Mouse (Mus musculus): ENCODE measurements around the gene Lrrc57. TPM values are rescaled to one million over a fixed set of nuclear protein-coding genes. Genes with fewer than 3 reads are reported as not detected.
"Not testable (repeated sequence)": the region's sequence is repeated elsewhere in the genome, so short reads cannot be mapped to it uniquely, and the experiment has no call there.

Lrrc57 gene
- polyA plus RNA-seq, 1 experiment: 8.8 TPM

DNA sequence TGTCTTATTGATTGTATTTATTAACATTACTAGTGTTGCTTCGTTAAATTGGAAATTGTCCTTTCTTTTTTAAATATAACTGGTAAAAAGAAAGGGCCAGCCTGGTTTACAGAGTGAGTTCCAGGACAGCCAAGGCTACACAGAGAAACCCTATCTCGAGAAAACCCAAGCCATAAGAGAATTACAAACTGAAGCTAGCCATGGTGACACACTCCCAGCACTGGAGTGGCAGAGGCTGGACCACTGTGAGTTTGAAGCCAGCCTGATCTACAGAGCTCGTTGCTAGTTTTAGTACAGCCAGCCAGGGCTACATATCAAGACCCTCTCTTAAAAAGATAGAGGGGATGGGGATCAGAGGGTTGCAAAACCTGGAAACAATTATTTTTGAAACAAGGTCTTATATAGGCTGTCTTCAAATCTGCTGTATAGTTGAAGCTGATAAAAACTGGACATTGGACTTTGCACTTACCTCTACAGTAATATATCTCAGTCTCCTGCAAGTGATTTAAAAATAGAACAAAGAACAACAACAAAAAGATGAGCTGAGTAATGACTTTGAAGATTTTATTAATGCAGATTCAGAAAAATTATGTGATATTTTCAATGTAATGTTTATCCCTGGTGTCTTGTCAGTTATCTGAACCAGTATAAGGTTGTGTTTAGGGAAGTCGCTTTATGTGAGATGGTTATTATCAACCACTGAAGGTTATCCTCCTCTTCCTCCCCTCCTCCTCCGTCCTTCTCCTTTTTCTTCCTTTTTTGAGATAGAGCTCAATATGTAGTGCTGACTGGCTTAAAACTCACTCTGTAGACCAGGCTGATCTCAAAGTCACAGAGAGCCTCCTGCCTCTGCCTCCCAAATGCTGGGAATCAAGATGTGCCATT, 7.2 kb upstream of the Lrrc57 start:
- 81% methylated on average over 5 of the region's 5 CpGs for WGBS
- no peak for DNase-seq (ENCODE audit: low read depth, low spot score)

DNA sequence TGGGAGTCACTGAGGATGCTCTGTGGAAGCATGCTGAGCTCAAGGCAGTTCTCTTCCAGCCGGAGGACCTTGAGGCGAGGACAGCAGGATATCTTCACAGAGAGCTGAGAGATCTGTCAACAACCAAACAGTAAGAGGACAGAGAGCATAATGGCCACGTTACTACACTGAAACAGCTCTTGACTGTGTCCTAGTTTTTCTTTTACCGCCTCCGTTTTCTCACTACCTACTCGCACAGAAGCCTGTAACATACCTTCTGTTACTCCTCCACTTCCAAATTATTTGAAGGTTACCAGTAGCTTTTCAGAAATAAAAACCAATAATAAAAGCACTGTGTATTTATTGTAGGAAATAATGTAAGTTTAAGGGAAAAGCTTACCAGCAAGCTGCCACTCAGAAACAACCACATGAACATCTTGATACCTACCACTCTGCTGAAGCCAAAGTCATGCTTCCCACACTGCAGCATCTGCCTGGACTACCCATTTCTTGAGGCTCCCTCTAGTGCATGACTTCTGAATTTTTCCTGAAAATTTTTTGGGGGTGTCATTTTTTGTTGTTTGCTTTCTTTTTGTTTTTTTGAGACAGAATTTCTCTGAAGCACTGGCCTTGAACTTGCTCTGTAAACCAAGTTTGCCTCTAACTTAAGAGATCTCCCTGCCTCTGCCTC, 3.2 kb downstream of the Lrrc57 start:
- WGBS: 88% methylated on average over 6 of the region's 6 CpGs
- DNase-seq (ENCODE audit: low read depth, low spot score): no peak

DNA sequence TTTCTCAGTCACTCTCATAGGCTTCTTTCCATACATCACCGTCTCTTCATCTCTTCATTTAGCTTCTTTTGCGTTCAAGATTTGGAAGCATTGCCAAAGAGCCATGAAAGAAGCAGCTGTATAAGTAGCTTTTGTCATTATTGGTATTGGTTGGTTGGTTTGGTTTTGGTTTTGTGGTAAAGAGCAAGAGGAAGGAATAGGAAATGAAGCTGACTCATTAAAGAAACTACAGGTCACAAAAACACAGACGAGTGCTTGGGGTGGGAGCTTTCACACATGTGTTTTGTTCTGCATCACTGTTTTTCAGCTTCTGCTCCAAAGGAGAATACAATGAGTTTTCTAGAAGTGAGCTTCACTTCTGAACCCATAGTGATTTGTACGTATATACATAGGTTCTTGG, 9.8 kb downstream of the Lrrc57 start:
- WGBS: 88% methylated on average over 4 of the region's 4 CpGs
- no peak for DNase-seq (ENCODE audit: low read depth, low spot score)

DNA sequence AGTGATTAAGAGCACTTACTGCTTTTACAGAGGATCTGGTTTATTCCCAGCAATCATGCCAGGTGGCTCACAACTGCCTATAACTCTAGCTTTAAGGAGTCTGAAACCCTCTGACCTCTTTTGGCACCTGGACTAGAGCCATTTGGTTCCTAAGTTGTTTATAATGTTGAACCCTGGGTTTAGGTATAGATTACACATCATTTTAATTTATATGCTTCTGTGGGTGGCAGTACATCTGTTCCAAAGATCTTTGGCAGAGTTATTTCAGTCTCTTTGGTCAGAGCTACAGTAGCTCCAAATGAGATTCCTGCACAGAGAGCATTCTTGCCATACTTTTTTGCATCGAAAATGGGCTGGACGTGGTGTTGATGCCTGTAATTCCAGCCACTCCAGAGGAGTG, 11.6 kb downstream of the Lrrc57 start:
- WGBS: 85% methylated on average over 2 of the region's 2 CpGs
- no peak for DNase-seq (ENCODE audit: low read depth, low spot score)

DNA sequence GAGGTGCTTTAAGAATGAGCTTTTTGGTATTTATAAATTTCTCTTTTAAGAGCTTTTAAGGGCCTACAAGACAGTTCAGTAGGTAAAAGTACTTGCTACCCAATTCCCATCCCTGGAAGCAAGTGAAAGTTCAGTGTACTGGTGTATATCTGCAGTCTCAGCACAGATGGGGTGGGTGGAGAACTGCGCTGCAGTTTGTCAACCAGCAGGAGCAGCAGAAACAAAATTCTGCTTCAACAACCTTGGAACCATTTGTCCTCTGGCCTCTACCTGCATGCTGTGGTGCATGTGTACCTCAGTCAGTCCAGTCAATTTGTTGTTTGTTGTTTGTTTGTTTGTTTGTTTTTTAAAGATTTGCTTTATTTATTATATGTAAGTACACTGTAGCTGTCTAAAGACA, 17.1 kb downstream of the Lrrc57 start:
- DNase-seq (ENCODE audit: low read depth, low spot score): no peak
- WGBS: 95% methylated on average over 1 of the region's 1 CpGs

DNA sequence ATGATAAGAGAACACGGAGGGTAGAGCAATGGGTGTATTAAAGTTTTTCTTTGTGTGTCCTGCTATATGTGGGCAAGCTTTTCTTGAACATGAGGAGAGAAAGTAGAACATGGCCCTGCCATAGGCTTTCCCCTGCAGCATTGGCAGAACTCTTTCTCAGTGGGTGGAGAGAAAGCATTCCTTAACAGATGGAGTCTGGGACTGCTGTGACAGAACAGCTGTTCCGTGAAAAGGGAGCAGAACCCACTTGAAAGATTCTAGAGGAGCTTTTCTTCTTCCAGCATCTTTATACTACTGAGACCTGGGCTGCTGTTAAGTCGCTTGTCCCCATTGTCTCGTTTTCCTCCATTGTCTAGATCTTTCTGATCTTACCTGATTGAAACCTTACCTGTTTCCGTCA, 19.6 kb downstream of the Lrrc57 start:
- WGBS: 79% methylated on average over 5 of the region's 5 CpGs

DNA sequence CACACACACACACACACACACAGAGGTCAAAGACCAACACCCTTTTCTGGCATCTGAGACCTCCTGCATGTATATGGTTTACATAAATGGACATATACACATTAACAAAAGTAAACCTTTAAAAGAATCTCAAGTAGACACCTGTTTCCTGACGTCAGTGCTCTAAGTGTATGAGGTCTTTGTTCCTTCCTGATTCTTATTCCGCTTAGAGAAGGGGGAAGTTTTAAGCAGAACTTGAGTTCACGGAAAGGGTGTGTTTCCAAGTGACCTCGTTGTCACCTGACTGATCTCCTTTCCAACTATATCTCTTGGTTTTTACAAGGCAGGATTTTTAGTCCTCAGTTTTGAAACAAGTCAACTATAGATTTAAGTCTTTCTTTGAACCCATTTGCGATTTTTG, 31.0 kb downstream of the Lrrc57 start:
- DNase-seq (ENCODE audit: low read depth, low spot score): no peak
- 14% methylated on average over 5 of the region's 5 CpGs for WGBS

More for the DNA sequence above, 19.6 kb downstream of the Lrrc57 start:
- DNase-seq (ENCODE audit: low read depth, low spot score): no peak

DNA sequence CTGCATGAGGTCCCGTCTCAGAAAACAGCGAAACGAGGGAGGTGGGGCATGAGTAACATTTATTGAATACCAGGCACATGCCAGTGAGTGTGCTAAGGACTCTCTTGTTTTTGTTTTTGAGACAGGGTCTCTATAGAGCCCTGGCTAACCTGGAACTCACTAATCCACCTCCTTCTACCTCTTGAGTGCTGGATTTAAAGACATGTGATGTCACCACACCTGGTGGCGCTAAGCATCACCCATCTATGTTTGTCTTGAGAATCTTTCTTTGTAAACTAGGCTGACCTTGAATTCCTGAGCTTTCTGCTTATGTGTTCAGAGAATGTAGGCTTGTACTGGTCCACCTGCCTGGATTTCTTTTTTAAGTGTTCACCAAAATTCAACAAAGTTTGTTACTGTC, 31.5 kb downstream of the Lrrc57 start:
- WGBS: 26% methylated on average over 4 of the region's 4 CpGs
- DNase-seq (ENCODE audit: low read depth, low spot score): no peak

DNA sequence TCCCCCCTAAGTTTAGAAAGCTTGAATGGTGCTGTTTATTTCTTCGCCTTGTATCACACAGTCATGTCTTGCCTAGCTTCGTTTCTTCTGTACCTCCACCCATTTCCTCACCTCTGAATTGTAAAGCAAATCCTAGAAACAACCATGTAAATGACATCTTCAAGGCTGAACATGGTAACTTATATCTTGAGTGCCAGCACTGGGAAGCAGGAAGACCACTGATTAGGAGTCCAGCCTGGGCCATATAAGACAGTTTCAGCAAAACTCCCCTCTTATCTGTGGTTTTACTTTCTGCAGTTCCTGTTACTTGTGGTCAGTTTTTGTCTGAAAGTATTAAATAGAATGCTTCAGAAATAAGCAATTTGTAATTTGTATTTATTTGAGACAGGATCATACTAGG, 33.3 kb downstream of the Lrrc57 start:
- no peak for DNase-seq (ENCODE audit: low read depth, low spot score)

DNA sequence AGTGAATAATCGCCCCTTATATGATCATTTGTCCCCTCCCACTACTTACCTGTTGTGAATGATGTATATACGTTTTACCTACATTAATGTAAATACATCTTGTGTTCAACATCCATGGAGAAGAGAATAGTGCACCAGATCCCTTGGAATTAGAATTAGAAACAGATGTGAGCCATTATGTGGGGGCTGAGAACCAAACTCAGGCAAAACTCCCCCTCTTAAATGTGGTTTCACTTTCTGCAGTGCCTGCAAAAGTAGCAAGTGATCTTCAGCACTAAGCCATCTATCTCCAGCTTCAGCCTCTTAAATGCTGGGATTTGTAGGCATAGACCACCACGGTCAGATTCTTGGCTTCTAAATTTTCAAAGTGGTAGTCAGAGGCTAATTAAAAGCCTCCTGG, 34.2 kb downstream of the Lrrc57 start:
- 72% methylated on average over 3 of the region's 3 CpGs for WGBS
- no peak for DNase-seq (ENCODE audit: low read depth, low spot score)

More for the DNA sequence above, 33.3 kb downstream of the Lrrc57 start:
- 84% methylated on average over 2 of the region's 2 CpGs for WGBS

DNA sequence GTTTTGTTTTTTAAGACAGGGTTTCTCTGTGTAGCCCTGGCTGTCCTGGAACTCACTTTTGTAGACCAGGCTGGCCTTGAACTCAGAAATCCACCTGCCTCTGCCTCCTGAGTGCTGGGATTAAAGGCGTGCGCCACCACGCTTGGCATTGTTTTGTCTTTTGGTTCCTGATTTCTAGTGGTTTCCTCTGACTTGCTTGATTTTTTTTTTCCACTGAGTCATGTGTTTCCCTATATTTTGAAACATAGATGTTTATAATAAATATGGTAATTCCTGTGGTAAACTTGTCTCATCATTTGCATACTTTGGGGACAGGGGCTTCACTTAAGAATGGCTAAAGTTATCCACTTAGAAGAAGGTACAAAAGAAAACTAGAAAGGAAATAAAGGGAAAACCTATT, 37.2 kb downstream of the Lrrc57 start:
- not testable (repeated sequence) for DNase-seq (ENCODE audit: low read depth, low spot score)
- WGBS: 94% methylated on average over 3 of the region's 3 CpGs

DNA sequence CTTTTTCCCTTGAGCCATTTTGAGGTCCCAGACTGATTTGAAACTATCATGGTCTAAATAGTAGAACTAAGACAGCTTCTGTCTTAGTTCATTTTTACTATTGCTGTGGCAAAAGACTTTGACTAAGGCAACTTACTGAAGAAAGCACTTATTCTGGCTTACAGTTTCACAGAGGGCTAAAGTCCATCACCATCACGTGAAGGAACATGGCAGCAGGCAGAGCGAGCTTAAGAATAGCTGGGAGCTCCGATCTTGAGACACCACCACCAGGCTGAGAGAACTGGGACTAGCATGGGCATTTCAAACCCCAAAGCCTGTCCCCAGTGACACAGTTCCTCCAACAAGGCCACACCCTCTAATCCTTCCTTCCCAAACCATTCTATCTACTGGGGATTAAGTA, 38.2 kb downstream of the Lrrc57 start:
- DNase-seq (ENCODE audit: low read depth, low spot score): no peak
- WGBS: 83% methylated on average over 3 of the region's 3 CpGs

DNA sequence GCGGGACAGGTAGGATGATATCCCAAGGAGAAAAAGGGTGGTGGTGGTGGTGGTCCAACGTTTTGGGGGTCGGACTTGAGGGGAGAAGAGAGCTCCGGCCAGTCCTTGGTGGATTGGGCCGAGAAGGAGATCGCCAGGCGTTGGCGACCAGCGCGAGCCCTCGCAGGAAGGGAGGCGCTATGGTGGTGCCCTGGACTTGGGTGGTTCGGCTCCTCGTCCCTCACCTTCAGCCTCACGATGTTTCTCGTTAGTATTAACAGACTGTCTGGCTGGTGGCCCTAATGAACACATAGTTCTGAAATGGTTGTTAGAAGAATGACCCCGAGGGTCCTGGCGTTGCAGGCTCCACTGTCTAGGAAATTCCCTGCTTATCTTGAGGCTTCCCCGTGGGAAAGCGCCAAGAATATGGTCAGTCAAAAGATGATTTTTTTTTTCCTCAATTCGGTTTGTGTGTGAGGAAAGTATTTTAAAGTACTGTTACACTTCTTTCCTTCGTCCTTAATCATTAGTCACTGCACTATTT, 41.5 kb downstream of the Lrrc57 start:
- WGBS: under 1% methylated on average over 22 of the region's 22 CpGs
- no peak for DNase-seq (ENCODE audit: low read depth, low spot score)

DNA sequence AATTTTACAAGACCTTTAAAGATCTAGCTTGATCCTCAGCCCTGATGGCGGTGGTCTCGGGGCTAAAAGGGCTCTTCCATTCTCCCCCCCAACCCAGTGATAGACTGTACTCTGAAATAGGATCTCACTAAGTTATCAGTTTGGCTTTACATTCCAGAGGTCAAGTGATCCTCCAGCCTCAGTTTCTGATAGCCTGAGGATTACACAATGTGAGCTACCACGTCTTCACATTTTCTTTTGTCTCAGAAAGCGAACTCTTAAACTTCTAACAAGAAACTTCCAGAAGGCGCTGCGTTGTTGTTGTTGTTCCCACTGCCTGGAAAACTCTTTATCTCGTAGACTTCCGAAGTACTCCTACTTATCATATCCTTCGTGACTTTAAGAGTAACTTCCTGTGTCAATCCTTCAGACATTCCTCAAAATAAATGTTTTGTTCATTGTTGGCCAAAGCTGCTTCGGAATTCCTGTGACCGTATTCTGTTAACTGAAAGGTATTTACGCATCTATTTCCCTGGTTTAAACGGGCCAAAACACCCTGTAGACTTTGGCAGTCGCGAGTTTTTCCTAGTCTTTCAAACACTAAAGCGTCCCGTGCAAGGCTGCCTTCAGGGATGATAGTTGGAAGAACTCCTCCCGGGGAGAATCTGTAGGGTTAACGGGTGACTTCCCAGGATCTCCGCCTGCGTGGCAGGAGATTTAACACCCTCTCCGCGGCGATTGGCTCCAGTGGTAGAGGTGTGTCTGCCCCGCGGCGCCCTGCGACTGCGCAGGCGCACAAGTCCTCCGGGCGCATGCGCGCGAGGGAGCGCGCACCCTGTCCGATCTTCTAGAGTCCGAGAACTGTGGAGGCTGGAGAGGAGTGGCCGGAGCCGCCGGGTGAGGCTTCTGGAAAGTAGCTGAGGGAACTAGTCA, 42.2 kb downstream of the Lrrc57 start, which contains the start of gene Snap23:
Gene Snap23, plus strand, starts transcription at position 786 of the 912 bp plus-strand sequence.
- WGBS: 1% methylated on average over 42 of the region's 42 CpGs
- peak; percentile 95 for DNase-seq (ENCODE audit: low read depth, low spot score)

DNA sequence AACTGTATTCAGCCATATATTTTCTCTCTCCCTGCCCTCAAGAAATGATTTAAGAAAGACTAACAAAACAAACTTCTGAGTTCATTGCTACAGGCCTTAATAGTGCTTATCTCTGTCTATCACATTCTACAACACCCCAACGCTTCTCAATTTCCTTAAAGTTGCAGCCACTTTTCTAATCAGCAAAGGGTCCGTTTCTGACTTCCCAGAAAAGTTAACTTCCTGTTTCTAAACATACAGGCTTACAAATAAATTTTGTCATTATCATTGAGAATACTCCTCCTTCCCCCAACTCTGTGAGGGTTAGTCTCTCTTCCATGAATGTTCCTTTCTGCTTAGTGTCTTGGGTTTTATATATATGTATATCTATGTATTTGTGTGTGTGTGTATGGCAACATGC, 44.0 kb downstream of the Lrrc57 start:
- no peak for DNase-seq (ENCODE audit: low read depth, low spot score)
- 86% methylated on average over 2 of the region's 2 CpGs for WGBS

DNA sequence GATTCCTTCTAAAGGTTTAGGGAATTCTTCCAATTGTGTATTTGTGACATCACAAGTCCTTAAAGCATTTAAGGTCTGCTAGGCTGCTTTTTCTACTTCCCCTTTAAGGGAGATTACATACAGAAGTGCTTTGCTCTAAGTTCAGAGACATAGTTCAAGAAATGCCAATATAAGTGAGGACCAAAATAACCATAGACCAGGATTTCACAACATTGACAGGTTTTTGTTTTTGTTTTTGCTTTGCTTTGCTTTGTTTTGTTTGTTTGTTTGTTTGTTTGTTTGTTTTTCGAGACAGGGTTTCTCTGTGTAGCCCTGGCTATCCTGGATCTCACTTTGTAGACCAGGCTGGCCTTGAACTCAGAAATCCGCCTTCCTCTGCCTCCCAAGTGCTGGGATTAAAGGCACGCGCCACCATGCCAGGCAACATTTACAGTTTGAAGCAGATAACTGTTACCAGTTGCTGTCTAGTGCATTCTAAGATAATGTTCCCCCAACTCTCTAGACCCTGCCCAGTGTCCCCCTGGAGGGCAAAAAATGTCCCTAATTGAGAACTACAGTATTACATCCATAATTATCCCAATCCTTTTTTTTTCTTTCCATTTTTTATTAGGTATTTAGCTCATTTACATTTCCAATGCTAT, 44.7 kb downstream of the Lrrc57 start:
- 91% methylated on average over 4 of the region's 4 CpGs for WGBS
- not testable (repeated sequence) for DNase-seq (ENCODE audit: low read depth, low spot score)

DNA sequence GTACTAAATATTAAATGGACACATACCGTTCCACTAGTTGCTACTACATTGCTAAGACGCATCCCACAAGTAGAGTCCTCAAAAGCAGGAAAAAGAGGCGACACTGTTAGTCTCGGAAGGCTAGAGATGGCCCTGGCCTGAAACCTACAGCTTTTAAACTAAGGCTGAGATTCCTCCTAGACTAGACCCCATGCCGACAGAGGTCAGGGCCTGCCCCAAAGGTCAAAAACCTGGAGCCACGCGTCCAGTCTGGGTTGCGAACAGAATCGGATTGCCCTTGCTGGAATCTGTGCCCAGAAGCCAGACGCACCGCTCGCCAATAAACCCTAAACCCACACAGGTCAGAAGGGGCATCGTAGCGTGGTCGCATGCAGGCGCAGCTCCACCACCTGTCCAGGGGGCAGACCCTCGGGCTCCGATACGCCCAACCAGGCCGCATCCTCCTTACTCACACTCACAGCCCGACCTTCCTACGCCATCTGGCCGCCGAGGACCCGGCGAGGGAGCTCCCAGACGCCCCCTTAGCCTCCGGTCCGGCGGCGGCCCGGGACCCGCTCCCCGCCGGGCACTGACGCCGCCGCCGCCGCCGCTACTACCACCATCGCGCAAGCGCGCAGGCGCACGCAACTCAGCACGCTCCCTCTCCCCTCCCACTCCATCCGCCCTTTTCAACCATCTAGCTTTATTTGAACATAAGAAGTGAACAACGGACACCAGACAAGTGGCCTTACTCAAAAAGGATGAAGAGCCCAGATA, 45.9 kb downstream of the Lrrc57 start, which contains the start of gene Zfp106:
Gene Zfp106, minus strand, starts transcription at position 609 of the 756 bp plus-strand sequence.
- no peak for DNase-seq (ENCODE audit: low read depth, low spot score)
- WGBS: under 1% methylated on average over 50 of the region's 50 CpGs

DNA sequence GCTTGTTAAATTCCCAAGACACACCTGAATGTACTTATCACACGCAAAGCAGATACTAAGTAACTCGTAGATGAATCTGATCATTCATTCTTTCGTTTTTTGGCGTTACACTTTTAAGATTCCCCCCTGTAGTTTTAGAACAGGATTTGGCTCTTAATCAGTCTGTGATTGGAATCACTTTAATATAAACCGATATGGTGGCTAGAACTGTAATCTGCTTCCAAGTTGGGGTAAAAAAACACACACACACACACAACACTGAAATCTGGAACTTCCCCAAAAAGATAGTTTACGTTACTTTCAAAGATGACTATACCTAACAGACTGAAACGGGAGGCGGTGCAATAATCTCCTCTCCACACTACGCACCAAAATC, 46.5 kb downstream of the Lrrc57 start:
- 9% methylated on average over 9 of the region's 9 CpGs for WGBS
- DNase-seq (ENCODE audit: low read depth, low spot score): no peak

DNA sequence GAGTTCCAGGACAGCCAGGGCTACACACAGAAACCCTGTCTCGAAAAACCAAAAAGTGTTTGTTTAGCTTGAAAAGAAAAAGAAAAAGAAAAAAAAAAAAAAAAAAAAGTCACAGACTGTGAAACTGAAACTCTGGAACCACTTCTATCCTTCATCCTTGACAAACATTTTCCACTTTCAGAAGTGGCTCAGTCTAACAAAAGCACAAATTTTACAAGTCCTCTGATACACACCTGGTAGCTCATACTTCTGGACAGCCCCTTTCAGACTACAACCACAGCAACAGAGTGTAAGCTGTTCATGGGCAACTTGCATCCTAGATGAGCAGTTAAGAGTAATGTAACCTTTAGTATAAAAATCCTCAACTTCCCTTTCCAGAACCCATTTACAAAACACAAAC, 47.8 kb downstream of the Lrrc57 start:
- DNase-seq (ENCODE audit: low read depth, low spot score): no peak
- 81% methylated on average over 1 of the region's 1 CpGs for WGBS

Data from large intestine, adult 2 months (tissue).